Mouse (Mus musculus): ENCODE measurements at regions not wholly inside any gene's neighbourhood (a gene's known extent, or its start where the extent isn't known, plus 50 kb on each side); places are given as distances from the start of the nearest gene placed in this dataset.

DNA sequence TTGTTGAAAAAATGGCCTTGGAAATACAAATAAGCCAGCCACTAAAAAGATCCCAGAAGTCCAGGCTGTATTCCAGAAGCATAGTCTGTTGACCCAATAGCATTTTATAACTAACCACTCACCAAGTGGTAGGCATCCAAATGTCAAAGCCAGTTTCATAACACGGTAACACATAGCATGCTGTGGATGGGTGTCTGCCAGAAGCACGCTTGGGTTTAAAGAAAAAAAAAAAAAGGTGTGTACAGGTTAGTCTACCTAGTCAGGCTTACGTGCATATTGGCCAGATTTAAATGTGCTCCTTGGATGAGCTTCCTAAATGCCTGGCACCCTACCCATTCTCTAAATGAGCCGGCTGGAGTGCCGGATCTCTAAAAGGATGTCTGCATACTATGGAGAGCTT lies 194.0 kb upstream of the Dio2 start:
- no peak for TF ChIP-seq POLR2A (IDR thresholded peaks at IDR 0.05; ENCODE audit: control insufficient read depth, low read depth, low read length)
- TF ChIP-seq CTCF (IDR thresholded peaks at IDR 0.05; ENCODE audit: control insufficient read depth, insufficient read depth, insufficient replicate concordance, low read depth, low read length): no peak

All from testis, adult 2 months (tissue).